Mouse (Mus musculus): Measurements from ENCODE around the gene Gnai2. TPM values are rescaled to one million over a fixed set of nuclear protein-coding genes. Genes with fewer than 3 reads are reported as not detected.

The Gnai2 gene
- polyA plus RNA-seq, 1 experiment, result 1,017 TPM

- no peaks in the 10 kb centered on the region for H3K4me1 ChIP-seq (ENCODE audit: control insufficient read depth, insufficient read depth, low read length)
- TF ChIP-seq CTCF (IDR thresholded peaks at IDR 0.05; ENCODE audit: low read depth, low read length) (no peak), POLR2A (IDR thresholded peaks at IDR 0.05; ENCODE audit: borderline replicate concordance, low read depth, low read length) (no peak)
Observed at GRCm38 (mm10) chr9:107670259-107670658, 35.1 kb upstream of the Gnai2 start.

DNA sequence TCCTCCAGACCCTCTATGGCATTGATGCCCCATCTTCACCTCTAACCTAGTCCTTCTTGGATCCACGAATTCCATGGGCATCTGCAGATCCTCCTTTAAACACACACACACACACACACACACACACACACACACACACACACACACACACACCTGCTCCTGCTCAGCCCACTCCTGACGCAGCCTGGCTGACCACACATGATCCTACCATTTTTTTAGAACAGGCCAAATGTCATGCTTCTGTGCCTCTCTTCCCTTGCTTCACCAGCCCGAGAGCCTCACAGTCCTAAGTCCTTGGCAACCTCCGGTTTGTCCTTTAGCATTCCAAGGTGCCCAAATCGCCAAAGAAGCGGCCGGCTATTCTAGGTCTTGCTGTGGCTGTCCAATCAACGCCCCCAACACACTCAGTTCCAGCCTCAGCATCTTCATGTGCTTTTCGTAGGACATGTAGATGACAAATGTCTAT is 34.3 kb upstream of the Gnai2 start, which contains the start of gene Slc38a3:
Slc38a3 (minus strand) TSS at position 51 of the 466 bp plus-strand sequence.
- Histone ChIP-seq H3K4me1 (ENCODE audit: control insufficient read depth, insufficient read depth, low read length) (no peaks in the 10 kb centered on the region), H3K27ac (ENCODE audit: insufficient read depth, low read depth, low read length) (no peak within 1 kb of the TSS), H3K4me3 (ENCODE audit: insufficient read depth, low read length) (no peak within 1 kb of the TSS)
- no peak for TF ChIP-seq POLR2A (IDR thresholded peaks at IDR 0.05; ENCODE audit: borderline replicate concordance, low read depth, low read length)
- no peak for TF ChIP-seq CTCF (IDR thresholded peaks at IDR 0.05; ENCODE audit: low read depth, low read length)

More at GRCm38 (mm10) chr9:107670259-107670658, 35.1 kb upstream of the Gnai2 start:
- H3K4me3 ChIP-seq (ENCODE audit: insufficient read depth, low read length), result no peak overlapping the region
- H3K27ac ChIP-seq (ENCODE audit: insufficient read depth, low read depth, low read length), result no peak overlapping the region

DNA sequence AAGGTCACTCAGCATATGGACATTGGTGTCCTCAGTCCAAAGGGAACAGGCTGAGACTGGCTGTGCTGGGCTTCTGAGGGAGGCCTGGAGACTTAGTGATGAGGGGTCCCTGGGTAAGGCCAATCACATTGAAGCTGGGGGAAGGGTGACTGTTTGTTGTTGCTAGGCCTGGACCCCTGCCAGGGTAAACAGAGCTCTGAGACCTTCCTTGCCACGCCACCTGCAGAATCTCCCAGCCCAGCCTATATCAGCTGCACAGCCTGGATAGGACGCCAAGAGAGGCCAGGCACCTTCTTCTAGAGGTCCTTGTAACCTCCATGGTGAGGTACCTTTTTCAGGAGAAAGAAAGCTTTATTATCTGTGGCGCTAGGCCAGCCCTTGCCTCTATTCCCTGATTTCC is 33.7 kb upstream of the Gnai2 start:
- Histone ChIP-seq H3K4me1 (ENCODE audit: control insufficient read depth, insufficient read depth, low read length) (no peaks in the 10 kb centered on the region), H3K4me3 (ENCODE audit: insufficient read depth, low read length) (no peak overlapping the region), H3K27ac (ENCODE audit: insufficient read depth, low read depth, low read length) (no peak overlapping the region)
- TF ChIP-seq POLR2A (IDR thresholded peaks at IDR 0.05; ENCODE audit: borderline replicate concordance, low read depth, low read length) (no peak), CTCF (IDR thresholded peaks at IDR 0.05; ENCODE audit: low read depth, low read length) (no peak)

- no peak overlapping the region for H3K27ac ChIP-seq (ENCODE audit: insufficient read depth, low read depth, low read length)
Observed at GRCm38 (mm10) chr9:107668011-107668410, 32.8 kb upstream of the Gnai2 start.

DNA sequence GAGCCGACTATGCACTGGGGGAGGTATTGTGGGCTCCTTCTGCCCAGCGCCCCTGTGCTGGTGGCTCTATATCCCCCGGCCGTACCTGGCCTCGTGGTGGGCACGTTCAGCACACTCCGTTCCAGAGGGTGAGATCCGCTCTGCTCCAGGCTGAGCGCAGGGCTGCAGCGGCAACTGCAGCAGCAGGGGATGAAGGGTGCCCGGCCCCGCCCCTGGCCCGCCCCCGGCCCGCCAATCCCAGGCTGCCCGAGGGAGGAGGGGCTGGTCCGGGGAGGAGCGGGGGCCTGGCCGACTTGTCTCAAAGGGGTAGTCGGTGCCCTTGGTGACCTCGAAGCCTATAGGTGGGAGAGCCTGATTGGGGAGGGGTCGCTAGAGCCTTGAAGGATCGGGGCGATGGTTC is 32.1 kb upstream of the Gnai2 start:
- Histone ChIP-seq H3K4me1 (ENCODE audit: control insufficient read depth, insufficient read depth, low read length) (no peaks in the 10 kb centered on the region), H3K27ac (ENCODE audit: insufficient read depth, low read depth, low read length) (no peak overlapping the region), H3K4me3 (ENCODE audit: insufficient read depth, low read length) (no peak overlapping the region)
- TF ChIP-seq CTCF (IDR thresholded peaks at IDR 0.05; ENCODE audit: low read depth, low read length) (no peak), POLR2A (IDR thresholded peaks at IDR 0.05; ENCODE audit: borderline replicate concordance, low read depth, low read length) (no peak)

More at GRCm38 (mm10) chr9:107668011-107668410, 32.8 kb upstream of the Gnai2 start:
- H3K4me3 ChIP-seq (ENCODE audit: insufficient read depth, low read length), result no peak overlapping the region
- TF ChIP-seq CTCF (IDR thresholded peaks at IDR 0.05; ENCODE audit: low read depth, low read length), result no peak
- H3K4me1 ChIP-seq (ENCODE audit: control insufficient read depth, insufficient read depth, low read length), result no peaks in the 10 kb centered on the region

DNA sequence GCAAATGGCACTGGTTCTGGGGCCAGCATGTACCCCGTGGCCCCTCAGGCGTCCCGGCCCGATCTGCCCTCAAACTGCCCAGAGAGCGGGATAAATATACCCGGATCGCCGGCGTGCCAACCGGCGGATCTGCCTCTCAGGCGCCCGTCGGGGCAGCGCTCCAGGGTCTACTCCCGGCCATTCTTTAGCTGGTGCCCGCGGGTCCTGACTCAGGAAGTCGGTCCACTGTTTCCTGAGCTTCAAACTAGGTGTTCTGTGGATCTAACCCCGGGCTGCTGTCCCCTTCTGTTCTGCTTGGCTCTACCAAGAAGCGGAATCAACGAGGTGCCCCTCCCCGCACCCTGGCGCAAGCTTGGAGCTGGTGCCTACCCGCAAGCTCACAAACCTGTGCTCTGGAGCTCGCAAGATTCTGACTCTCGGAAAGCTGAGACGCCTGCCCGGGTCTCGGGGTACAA is 31.6 kb upstream of the Gnai2 start:
- Histone ChIP-seq H3K4me1 (ENCODE audit: control insufficient read depth, insufficient read depth, low read length) (no peaks in the 10 kb centered on the region), H3K27ac (ENCODE audit: insufficient read depth, low read depth, low read length) (no peak overlapping the region), H3K4me3 (ENCODE audit: insufficient read depth, low read length) (no peak overlapping the region)
- no peak for TF ChIP-seq POLR2A (IDR thresholded peaks at IDR 0.05; ENCODE audit: borderline replicate concordance, low read depth, low read length)
- TF ChIP-seq CTCF (IDR thresholded peaks at IDR 0.05; ENCODE audit: low read depth, low read length), result no peak

GRCm38 (mm10) chr9:107665308-107665707 is 30.1 kb upstream of the Gnai2 start:
- no peaks in the 10 kb centered on the region for H3K4me1 ChIP-seq (ENCODE audit: control insufficient read depth, insufficient read depth, low read length)
- no peak for TF ChIP-seq CTCF (IDR thresholded peaks at IDR 0.05; ENCODE audit: low read depth, low read length)
- TF ChIP-seq POLR2A (IDR thresholded peaks at IDR 0.05; ENCODE audit: borderline replicate concordance, low read depth, low read length), result no peak
- no peak overlapping the region for H3K27ac ChIP-seq (ENCODE audit: insufficient read depth, low read depth, low read length)
- H3K4me3 ChIP-seq (ENCODE audit: insufficient read depth, low read length), result no peak overlapping the region

DNA sequence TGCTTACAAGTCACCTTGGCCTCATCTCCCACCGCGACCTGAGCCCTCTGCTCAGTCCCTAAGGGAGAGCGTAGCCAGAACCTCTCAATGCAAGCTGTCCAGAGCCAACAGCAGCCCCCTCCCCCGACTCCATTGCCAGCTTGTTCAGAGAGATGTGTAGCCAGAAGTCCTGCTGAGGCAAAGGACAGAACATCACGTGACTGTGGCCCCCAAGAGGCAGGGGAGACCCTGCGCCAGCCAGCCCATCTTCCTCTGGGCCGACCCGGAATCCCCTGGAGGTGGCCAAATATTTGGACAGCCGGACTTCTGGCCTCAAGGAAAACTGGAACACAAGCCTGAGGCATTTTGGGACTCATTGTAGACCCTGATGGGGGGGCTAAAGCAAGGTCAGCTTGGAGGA is 28.4 kb upstream of the Gnai2 start:
- H3K27ac ChIP-seq (ENCODE audit: insufficient read depth, low read depth, low read length), result no peak overlapping the region
- no peaks in the 10 kb centered on the region for H3K4me1 ChIP-seq (ENCODE audit: control insufficient read depth, insufficient read depth, low read length)
- H3K4me3 ChIP-seq (ENCODE audit: insufficient read depth, low read length), result no peak overlapping the region
- TF ChIP-seq POLR2A (IDR thresholded peaks at IDR 0.05; ENCODE audit: borderline replicate concordance, low read depth, low read length) (no peak), CTCF (IDR thresholded peaks at IDR 0.05; ENCODE audit: low read depth, low read length) (no peak)

- Histone ChIP-seq H3K4me1 (ENCODE audit: control insufficient read depth, insufficient read depth, low read length) (0 out of 2 replicates have a peak, but pooled peaks cover 3% of the 10 kb centered on the region), H3K4me3 (ENCODE audit: insufficient read depth, low read length) (no peak overlapping the region), H3K27ac (ENCODE audit: insufficient read depth, low read depth, low read length) (no peak overlapping the region)
- no peak for TF ChIP-seq POLR2A (IDR thresholded peaks at IDR 0.05; ENCODE audit: borderline replicate concordance, low read depth, low read length)
- TF ChIP-seq CTCF (IDR thresholded peaks at IDR 0.05; ENCODE audit: low read depth, low read length), result no peak
Observed at GRCm38 (mm10) chr9:107662342-107662741, 27.2 kb upstream of the Gnai2 start.

DNA sequence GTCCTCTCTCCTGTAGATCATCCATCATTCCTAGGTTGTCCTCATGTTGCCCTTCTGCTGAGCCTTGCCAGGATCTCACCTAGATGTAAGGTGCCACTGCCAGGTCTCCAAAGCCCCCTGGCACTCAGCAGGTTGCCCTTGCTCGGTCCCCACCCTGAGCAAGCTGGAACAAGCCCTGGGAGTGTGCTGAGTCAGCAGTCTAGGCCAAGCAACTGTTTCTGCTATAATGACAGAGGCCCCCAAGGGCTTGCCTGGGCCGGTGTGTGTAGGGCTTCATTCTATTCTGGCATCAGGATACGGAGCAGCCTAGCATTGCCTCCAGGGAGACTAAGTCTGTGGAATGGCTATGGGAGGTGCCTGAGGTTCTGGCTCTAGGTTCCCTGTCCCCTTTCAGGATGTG is 25.6 kb upstream of the Gnai2 start:
- H3K27ac ChIP-seq (ENCODE audit: insufficient read depth, low read depth, low read length), result no peak overlapping the region
- TF ChIP-seq POLR2A (IDR thresholded peaks at IDR 0.05; ENCODE audit: borderline replicate concordance, low read depth, low read length) (no peak), CTCF (IDR thresholded peaks at IDR 0.05; ENCODE audit: low read depth, low read length) (no peak)
- no peak overlapping the region for H3K4me3 ChIP-seq (ENCODE audit: insufficient read depth, low read length)
- H3K4me1 ChIP-seq (ENCODE audit: control insufficient read depth, insufficient read depth, low read length), result 0 out of 2 replicates have a peak, but pooled peaks cover 3% of the 10 kb centered on the region
